Mouse (Mus musculus) thymus, adult 2 months (tissue): ENCODE results near the gene Rsrc1.

Experiments used
- CTCF ChIP-seq: fragments of 200-500 bp; IDR thresholded peaks from 2 replicates; pipeline ENCODE4 v1.5.1; 2012; ENCODE audit warnings: mild to moderate bottlenecking, control low read depth, low read length, moderate library complexity, borderline replicate concordance; ENCODE audit not compliant: control insufficient read depth, poor library complexity, insufficient read depth; ENCODE audit errors: extremely low read depth
- POLR2A ChIP-seq: fragments of 200-500 bp; IDR thresholded peaks from 2 replicates; pipeline ENCODE4 v1.6.1; 2012; ENCODE audit warnings: mild to moderate bottlenecking, low read length, control low read depth, moderate library complexity; ENCODE audit not compliant: control insufficient read depth, poor library complexity, insufficient read depth; ENCODE audit errors: extremely low read depth

- TF ChIP-seq POLR2A (no peak), CTCF (no peak)
These were observed 151.3 kb downstream of the Rsrc1 start for GRCm38 (mm10) chr3:67132521-67132920.
